Comparison of ENCODE assay signal across 18 mouse cellular contexts in genomic region chr4:117599986-117600565, GRCm38 (mm10). TPM values are rescaled to one million over a fixed set of nuclear protein-coding genes. Genes with fewer than 3 reads are reported as not detected.
DNase-seq lines count a peak whose midpoint lies in the region; ATAC-seq and TF ChIP-seq lines count a peak whose summit lies in the region.
"Had no signal": no experiment of that assay in that cellular context is flagged by ENCODE, and none has a peak within 500 bp of the region (broad histone marks: within the 10 kb centered on the region; RNA-seq: fewer than 3 reads in every experiment).

No protein-coding gene starts in this region.

- TF ChIP-seq POLR2A in brain, embryonic 14.5 days (IDR thresholded peaks at IDR 0.05; ENCODE audit: borderline replicate concordance, extremely low read depth, insufficient read depth, insufficient read length, poor library complexity, severe bottlenecking) = no peak

- TF ChIP-seq CTCF in brain, embryonic 14.5 days (IDR thresholded peaks at IDR 0.05; ENCODE audit: borderline replicate concordance, extremely low read depth, insufficient read depth, insufficient read length) = no peak

- intact Hi-C loops in gastrocnemius, postnatal 14 days (cut with DNase I; ENCODE audit: low total_unique reads) = no loop called here

- H3K27me3 ChIP-seq in embryonic facial prominence, embryonic 14.5 days (replicated peaks; ENCODE audit: control insufficient read depth, insufficient read depth, low read length) = no peaks in the 10 kb centered on the region
- H3K27me3 ChIP-seq in midbrain, embryonic 15.5 days (replicated peaks) = no peaks in the 10 kb centered on the region
- H3K27me3 ChIP-seq: stomach, embryonic 15.5 days had no signal

- H3K36me3 ChIP-seq in embryonic facial prominence, embryonic 14.5 days (ENCODE audit: control insufficient read depth, insufficient read depth, low read length) = peaks cover 65% of the 10 kb centered on the region
- no peaks in the 10 kb centered on the region for H3K36me3 ChIP-seq in midbrain, embryonic 15.5 days (replicated peaks)

- DNase-seq in gastrocnemius, postnatal 25 days = peak; percentile 24
- DNase-seq in gastrocnemius, postnatal 14 days = no peak
- peak; percentile 72 for DNase-seq in brain, embryonic 14.5 days (ENCODE audit: low read depth)
- peak; percentile 79 for DNase-seq in embryonic facial prominence, embryonic 14.5 days (ENCODE audit: low spot score)
- no peak for DNase-seq in layer of hippocampus, adult 11-12 months (ENCODE audit: low spot score)
- no peak for DNase-seq in cerebellum, adult 8-10 months
- DNase-seq: cerebellum, postnatal 10 days; embryo, embryonic 11 days; heart, adult 2 months; kidney, adult 8-10 months; kidney, postnatal 36 days; lung, embryonic 14.5 days; lung, postnatal 4 days had no signal

- 49% methylated on average over 7 of the region's 7 CpGs for WGBS in embryonic facial prominence, embryonic 14.5 days
- 48% methylated on average over 7 of the region's 7 CpGs for WGBS in midbrain, embryonic 15.5 days

- no peak overlapping the region for H3K9ac ChIP-seq in embryonic facial prominence, embryonic 14.5 days (ENCODE audit: low read depth, low read length)
- H3K9ac ChIP-seq in midbrain, embryonic 15.5 days = no peak overlapping the region
- H3K9ac ChIP-seq: lung, embryonic 14.5 days; stomach, embryonic 15.5 days had no signal

- H3K27ac ChIP-seq in embryonic facial prominence, embryonic 14.5 days (replicated peaks; ENCODE audit: low read depth, low read length) = no peak overlapping the region
- H3K27ac ChIP-seq in midbrain, embryonic 15.5 days = peak overlapping the region; percentile 36; the same call in 1 of the 2 replicates
- H3K27ac ChIP-seq: heart, adult 2 months; stomach, embryonic 15.5 days had no signal

- H3K9me3 ChIP-seq in embryonic facial prominence, embryonic 14.5 days (ENCODE audit: control insufficient read depth, low read length) = no peaks in the 10 kb centered on the region
- no peaks in the 10 kb centered on the region for H3K9me3 ChIP-seq in midbrain, embryonic 15.5 days
- H3K9me3 ChIP-seq: stomach, embryonic 15.5 days had no signal

- H3K4me1 ChIP-seq in embryonic facial prominence, embryonic 14.5 days (ENCODE audit: control insufficient read depth, insufficient read depth, low read length) = peaks cover 5% of the 10 kb centered on the region; the same call in 1 of the 2 replicates
- peaks cover 28% of the 10 kb centered on the region for H3K4me1 ChIP-seq in midbrain, embryonic 15.5 days
- H3K4me1 ChIP-seq: stomach, embryonic 15.5 days had no signal

- no peak overlapping the region for H3K4me2 ChIP-seq in embryonic facial prominence, embryonic 14.5 days (ENCODE audit: low read depth, low read length)
- no peak overlapping the region for H3K4me2 ChIP-seq in midbrain, embryonic 15.5 days
- H3K4me2 ChIP-seq: liver, embryonic 11.5 days; lung, embryonic 14.5 days; stomach, embryonic 15.5 days had no signal

- H3K4me3 ChIP-seq in embryonic facial prominence, embryonic 14.5 days (ENCODE audit: low read depth, low read length) = no peak overlapping the region
- H3K4me3 ChIP-seq in midbrain, embryonic 15.5 days = no peak overlapping the region
- H3K4me3 ChIP-seq: erythroblast, embryonic 14.5 days; heart, adult 2 months; stomach, embryonic 15.5 days had no signal

- peak; percentile 65; the same call in 1 of the 2 replicates for ATAC-seq in embryonic facial prominence, embryonic 14.5 days (ENCODE audit: low read depth)
- peak; percentile 21; the same call in 1 of the 2 replicates for ATAC-seq in midbrain, embryonic 15.5 days (replicated peaks)
- ATAC-seq: inflammation-experienced regulatory T-cells, adult 6 months had no signal

RNA-seq across cellular contexts. Expression of gene Eri3, which starts 49.9 kb away (rescaled TPM):
- total RNA-seq in gastrocnemius, postnatal 25 days (2021) = 10 to 100 TPM; 84.5 to 88.9 TPM
- 10 to 100 TPM; 68.6 to 70.8 TPM for total RNA-seq in gastrocnemius, postnatal 14 days (2021)
- polyA plus RNA-seq in brain, embryonic 14.5 days (2012; rRNA removed) = 187 and 218 TPM in 2 replicates
- polyA plus RNA-seq in embryonic facial prominence, embryonic 14.5 days (2014; fragmentation: Nextera tagmentation; extraction: Ambion mirVana) = 154 and 174 TPM in 2 replicates
- polyA plus RNA-seq in midbrain, embryonic 15.5 days (2015; fragmentation: Nextera tagmentation; extraction: Ambion mirVana) = 279 and 283 TPM in 2 replicates

Comparison
In these comparisons a context has a peak if more than half of its experiments do, and no peak if none do; other contexts are left out.
1. DNase-seq: peak in gastrocnemius, postnatal 25 days (single experiment), brain, embryonic 14.5 days (single experiment) and embryonic facial prominence, embryonic 14.5 days (single experiment); none in gastrocnemius, postnatal 14 days (single experiment), layer of hippocampus, adult 11-12 months (single experiment) and cerebellum, adult 8-10 months (single experiment).